Mouse (Mus musculus) ovary, adult 18-20 months (tissue): ENCODE measurements around the gene Plekhm1.
"Not testable (repeated sequence)": the region's sequence is repeated elsewhere in the genome, so short reads cannot be mapped to it uniquely, and the experiment has no call there.

Experiments used
- DNase-seq: peaks from one replicate; pipeline ENCODE4 v3.0.0; 2022; ENCODE audit warnings: low spot score, mixed read lengths

Gene Plekhm1

DNA sequence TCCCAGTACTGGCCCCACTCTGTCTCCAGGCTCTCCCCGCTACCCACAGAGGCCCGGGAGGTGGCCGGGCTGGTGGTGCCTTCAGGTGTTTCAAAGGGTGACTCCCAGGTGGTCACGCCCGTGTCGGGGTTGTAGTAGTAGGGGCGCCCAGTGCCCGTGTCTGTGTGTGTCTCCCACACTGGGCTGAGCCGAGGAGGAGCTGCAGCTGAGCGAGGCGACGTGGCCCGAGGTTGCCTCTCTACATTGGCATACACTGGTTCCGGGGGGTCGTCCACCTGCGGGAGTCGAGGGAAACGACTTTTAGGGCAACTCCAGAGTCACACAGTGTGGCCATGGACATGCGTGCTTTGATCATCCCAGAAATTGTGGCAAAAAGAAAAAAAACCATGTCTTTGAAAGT, 72.4 kb downstream of the Plekhm1 start:
- no peak for DNase-seq

DNA sequence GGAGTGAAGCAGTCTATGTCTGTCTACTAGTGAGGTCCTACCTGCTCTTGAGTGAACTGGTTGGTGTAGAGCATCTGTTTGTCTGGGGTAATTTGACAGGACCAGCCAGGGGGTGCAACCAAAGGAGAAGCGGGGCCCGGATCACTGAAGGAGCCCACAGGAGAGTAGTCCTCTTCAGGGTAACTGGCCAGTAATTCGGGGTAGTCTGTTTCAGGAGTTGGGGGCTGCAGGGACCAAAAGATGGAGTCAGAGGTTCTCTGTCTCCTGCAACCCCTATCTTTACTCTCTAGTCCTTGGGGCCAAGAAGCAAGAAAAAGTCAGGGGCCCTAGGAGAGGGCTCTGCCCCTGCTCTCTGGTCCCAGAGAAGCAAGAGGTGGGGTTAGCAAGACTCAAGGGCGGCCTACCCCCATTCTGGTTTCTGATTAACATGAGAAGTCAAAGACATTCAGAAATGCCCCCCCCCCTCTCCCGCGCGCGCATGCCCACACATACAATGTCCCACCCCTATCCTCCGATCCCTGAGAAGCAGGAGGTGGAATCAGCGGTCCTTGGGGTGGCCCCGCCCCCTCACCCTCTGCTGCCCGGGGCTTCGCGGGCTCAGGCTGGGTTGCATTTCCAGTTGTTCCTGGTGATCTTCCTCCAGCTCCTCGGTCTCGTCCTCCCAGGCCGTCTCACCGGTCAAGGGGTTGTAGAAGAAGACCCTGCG, 72.9 kb downstream of the Plekhm1 start:
- no peak for DNase-seq

DNA sequence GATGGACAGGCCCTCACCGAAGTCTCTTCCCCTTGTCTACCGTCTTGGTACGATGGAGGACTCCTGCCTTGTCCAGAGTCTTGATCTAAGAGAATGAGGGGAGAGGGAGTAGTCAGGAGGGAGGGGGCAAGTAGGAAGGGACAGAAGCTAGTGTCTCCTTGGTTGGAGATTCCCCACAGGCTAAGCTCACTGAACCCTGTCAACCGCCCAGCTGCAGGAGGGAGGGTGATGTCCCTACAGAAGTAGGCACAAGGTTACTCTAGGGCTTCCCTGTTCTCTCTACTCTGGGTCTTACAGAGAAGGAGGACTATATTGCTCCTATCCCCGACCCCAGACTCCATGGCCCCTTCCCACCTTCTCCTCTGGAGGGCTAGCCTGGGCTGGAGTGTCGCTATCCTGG, 73.8 kb downstream of the Plekhm1 start:
- DNase-seq = no peak

DNA sequence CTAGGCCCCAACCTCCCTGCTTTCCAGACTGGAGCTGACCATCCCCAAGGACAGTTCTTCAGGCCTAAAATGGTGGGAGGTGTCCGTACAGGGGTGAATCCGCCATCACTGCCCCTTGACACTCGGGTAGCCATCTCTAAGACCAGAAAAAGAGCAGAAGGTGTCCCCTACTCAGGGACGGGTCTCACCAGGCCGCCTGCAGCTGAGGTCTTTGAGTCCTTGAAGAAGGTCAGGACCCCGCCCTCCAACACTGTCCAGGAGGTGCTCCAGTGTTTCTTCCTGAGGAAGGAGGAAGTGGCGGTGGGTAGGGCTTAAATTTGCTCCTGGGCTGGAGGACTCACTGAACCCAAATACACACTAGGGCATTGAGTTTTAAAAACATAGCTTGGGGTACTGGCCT, 74.4 kb downstream of the Plekhm1 start:
- DNase-seq = no peak

DNA sequence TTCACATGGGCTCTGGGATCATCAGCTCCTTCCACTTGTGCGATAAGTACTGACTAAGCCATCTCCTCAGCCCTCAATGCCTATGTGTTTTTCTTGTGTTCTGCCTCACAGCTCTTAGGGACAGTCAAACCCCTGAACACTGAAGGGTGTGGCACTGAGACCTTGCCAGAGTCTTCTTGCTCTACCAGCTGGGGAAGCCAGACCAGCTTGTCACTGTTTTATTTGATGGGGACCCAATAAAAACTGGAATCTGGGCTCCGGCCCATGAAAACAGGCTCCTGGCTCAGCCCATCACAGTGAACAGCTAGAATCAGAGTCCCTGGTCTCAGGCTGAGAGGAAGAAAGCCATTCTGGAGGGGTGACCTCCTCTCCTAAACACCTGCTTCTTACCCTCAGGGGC, 75.3 kb downstream of the Plekhm1 start:
- no peak for DNase-seq

DNA sequence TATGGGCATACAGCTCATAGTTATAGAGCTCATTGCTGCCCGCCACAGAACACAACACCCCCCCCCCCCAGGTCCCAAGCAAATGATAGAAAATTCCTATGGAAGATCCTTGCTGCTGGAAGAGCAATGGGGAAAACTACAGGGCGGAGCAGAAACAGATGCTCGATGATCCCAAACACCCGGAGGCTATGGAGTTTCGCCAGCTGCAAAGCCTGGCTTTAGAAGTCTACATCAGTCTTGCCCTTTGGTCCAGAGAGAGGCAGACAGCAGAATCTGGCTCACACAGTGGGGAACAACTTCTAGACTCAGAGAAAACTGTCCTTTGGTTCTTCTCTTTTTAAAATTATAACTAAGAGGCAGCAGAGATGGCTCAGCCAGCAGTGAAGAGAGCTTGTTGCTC, 76.9 kb downstream of the Plekhm1 start:
- no peak for DNase-seq

DNA sequence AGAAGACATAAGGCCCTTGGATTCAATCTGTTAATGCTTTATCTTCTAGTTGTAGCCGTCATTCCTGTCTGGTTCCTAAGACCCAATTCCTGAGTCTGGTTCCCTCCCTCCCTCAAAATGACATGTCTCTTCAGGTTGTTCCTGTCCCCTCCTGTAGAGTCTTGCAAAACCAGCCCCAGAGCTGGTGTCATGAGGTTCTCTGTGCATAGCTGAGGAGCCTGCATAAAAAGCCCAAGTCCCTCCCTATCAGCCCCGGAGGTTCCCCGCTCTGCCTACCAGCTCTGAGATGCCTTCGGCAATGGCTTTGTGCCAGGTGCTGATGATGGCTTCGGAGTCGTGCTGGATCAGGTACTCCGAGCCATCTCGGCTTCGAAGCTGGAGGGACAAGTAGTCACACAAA, 77.6 kb downstream of the Plekhm1 start:
- DNase-seq = no peak

DNA sequence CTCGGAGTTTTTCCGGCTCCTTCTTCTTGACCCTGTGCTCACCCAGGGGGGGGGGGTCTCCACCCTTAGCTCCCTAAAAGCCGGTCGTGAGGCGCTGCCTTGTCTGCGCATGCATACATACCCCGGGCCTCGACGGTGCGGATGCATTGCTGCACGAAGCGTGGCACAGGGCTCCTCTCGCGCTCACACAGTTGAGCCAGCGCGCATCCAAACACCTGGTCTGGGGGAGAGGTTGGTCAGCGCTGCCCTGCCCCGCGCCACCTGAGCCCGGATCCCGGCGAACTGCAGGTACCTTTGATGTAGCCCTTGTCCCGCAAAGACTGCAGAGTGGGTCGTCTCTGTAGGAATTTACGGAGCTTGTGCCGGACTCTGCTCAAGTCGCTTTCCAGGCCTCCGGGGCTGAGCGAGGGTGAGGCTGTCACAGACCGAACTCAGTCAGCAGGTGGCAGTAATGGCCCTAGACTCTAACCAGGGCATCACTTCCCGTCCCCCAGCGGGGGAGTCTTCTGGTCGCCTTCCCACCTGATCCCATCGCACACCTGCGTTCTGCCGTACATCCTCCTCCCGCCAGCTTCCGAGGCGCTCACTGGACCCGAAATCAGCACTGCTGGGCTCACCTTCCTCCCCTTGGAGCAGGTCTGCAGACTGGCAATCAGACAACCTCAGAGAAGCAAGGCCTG, 78.6 kb downstream of the Plekhm1 start:
- DNase-seq = no peak

DNA sequence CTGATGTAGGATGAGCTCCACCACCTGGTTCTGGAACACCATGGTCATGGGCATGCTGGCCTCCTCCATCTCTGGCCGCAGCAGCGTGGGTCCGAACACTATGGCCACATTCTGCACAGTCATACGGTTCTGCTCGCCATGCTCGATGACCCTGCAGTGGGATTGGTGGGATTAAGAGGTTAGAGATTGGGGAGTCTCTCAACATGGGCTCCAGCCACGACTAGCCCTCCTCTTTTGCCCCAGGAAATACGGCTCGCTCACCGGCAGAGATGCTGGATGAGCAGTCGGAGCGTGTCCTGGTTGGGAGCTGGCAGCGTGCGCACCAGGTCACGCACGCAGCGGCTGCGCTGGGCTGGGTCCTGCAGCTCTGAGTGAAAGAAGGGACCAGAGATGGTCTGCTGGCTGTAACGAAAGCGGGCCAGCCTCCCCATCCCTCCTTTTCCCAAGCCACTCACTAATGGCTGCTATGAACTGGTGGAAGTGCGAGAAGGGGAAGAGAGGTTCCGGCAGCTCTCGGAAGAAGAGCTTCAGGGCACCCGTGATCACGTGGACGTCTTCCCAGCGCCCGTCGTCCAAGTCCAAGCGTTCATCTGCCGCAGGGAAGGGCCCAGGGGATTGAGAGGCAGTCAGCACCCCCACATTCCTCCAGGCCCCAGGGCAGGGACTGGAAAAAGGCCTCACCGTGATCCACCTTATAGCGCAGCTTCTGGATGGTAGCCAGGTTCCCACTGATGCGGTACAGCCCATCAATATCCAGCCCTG, 79.4 kb downstream of the Plekhm1 start:
- no peak for DNase-seq

DNA sequence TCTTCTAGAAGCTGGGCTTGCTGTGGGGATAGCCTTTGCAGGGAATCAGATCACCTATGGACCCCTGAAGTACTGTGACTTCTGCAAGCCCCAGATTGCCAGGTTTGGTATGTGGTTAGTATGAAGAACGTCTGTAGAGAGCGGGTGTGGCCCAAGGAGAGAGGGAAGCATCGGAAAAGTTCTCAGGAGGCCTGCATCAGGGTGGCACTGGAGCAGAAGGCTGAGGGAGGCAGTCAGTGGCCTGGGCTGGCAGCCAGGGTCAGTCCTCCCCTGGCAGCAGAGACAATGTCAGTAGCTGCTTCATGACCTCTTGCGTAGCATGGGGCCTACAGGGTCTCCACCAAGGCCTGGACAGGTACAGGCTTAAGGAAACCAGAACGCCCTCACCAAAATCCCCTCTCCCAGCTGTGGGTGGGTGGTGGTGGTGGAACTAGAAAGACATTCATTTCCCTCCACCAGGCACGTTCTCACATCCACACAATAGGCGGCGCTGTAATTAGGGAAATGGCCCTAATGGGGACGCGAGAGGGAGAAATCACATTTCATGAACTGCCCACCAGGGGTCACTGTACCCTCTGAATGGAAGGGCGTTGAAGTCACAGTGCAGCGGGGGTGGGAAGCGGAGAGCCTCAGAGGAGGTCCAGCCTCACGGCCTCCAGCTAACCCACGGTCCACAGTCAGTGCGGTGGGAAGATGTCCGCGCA, 80.1 kb downstream of the Plekhm1 start:
- DNase-seq = peak; percentile 48

DNA sequence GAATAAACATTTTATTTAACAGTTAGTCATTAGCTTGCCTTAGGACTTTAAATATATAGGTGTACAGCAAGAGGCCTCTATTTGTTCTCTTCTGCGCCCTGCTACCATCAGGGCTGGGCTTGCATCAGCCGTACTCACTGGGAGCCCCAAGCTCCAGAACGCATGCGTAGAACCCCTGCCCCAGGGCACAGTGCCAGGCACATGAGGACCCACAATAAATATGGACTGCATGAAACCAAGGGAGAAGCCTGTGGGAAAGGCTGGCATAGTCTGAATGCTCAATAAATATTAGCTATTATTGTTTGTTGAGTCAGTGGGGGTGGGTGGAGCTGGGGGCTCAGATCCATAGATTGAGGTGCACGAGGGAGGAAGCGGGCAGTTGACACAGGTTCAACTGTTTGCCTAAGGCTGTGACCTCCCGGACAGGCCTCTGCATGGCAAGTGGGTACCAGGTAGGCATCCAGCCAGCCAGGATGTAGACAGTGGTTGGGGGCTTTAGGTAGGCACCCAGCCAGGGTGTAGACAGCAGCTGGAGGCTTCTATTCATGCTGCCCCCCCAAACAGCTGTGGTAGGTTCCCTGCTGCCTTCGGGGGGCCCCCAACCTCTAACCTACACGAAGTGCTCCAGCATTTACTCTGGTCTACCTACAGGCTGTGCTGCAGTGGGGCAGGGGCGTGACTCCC, 80.8 kb downstream of the Plekhm1 start:
- no peak for DNase-seq

DNA sequence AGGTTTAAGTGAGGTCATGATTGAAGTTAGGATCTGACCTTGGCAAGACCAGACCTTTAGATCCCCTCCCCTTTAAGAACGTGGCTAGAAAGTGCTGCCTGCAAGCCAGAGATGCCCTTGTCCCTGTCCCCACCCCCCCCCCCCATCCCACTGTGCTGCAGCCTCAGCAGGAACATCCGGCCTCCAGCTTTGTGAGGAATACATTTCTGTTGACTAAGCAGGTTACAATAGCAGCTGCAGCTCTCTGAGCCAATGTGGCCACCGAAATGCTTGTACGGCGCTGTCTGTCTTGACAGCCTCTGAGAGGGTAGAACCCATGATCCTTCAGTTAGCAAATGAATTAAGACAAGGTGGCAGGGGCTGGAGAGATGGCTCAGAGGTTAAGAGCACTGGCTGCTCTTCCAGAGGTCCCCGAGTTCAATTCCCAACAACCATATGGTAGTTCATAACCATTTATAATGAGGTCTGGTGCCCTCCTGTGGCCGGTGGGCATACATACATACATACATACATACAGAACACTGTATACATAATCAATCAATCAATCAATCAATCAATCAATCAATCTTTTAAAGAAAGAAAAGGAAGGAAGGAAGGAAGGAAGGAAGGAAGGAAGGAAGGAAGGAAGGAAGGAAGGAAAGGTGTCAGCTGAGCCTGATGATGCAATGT, 81.7 kb downstream of the Plekhm1 start:
- no peak for DNase-seq

DNA sequence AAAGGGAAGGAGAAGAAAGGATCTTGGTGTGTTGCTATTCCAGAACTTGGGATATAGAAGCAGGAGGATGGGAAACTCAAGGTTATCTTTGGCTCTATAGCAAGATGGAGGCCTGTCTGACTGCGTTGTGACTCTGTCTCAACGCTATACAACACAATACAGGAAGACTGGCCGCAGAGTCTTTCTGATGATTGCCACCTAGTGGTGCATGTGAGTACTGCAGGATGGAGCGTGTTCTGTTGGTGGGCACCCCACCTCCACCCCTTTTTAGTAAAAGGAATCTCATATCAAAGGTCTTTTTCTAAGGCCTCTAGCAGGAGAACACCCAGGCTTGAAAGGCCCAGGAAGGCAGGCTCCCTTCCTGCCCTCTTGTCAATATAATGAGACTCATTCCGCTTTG, 85.5 kb downstream of the Plekhm1 start:
- DNase-seq = no peak

DNA sequence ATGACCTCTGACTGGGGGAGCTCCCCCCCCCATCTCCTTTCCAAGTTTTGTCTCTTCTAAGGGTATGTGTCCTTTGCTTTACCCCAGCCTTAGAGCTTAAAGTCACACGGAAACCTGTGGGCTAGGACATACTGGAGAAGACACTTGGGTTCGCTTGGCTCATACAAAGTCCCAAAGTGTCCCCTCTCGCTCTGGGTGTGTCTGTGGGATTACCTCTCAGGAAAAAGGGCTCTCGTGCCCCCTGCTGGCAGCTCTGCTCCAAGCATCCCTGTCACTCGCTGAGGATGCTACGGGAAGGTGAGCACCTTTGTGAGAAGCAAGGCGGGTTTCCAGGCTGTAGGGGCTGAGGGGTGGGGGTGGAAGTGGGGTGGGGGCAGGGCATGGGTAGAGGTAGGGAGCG, 87.3 kb downstream of the Plekhm1 start:
- DNase-seq = no peak

DNA sequence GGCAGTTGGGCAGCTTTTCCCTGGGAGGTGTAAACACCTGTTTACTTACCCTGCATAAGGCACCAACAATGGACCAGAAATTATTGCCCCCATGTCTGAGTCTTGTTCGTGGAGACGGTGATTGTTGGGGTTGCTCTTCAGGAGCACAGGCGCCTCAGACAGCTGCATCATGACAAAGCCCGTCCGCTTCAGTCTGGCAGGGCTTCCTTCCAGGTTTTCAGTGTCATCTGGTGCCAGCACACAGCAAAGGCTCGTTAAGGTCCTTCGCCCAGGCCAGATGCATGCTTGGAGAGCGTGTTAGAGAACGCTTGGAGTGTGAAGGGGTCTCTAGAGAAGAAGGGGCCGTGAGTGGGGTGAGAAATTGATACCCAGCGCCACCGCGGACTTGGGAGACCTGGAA, 87.8 kb downstream of the Plekhm1 start:
- DNase-seq = no peak

DNA sequence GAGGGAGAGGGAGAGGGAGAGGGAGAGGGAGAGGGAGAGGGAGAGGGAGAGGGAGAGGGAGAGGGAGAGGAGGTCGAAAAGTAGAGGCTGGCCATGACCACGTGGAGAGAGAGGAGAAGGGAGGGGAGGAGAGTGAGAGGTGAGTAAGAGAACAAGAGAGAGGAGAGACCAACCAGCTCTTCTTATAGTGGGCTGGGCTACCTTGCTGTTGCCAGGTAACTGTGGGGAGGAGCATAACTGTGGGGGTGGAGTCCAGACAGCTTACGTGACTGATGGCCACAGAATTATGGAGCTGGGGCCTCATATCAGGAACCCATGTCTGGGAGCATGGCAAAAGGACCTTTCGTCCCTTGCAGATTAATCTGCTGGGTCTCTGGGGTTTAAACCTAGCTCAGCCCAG, 89.7 kb downstream of the Plekhm1 start:
- not testable (repeated sequence) for DNase-seq

DNA sequence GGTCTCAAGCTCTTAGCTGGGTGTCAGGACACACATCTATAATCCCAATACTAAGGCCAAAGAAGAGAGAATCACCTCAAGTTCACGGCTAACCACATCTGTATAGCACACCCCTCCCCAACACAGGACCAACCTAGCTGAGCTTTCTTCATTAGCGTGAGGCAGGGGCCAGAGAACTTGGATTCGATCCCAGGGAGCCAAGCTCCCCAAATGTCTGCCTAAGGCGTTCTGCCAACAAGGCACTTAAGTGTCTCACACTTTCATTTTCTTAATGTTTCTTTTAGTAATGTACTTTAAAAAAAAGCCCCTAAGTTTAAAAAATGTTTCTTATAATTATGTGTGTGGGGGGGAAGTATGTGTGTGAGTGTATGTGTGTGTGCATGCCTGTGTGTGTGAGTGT, 91.8 kb downstream of the Plekhm1 start:
- DNase-seq = no peak

DNA sequence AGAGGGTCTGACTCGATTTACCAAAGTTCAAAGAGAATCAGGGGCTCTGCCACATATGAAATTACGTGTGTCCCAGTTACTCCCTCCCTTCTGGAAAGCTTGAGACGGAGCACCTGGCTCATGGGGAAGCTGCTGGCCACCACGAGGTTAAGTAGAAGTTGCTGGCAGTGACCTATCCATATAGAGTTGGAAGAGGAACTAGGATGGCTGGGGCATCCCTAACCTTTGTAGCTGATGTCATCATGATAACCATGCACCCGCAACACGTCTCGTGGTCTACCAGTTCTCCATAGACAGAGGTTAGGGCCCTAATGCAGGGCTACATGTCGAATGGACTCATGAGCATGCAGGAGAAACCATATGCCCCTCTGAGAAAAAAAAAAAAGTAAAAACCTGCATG, 92.3 kb downstream of the Plekhm1 start:
- DNase-seq = no peak

DNA sequence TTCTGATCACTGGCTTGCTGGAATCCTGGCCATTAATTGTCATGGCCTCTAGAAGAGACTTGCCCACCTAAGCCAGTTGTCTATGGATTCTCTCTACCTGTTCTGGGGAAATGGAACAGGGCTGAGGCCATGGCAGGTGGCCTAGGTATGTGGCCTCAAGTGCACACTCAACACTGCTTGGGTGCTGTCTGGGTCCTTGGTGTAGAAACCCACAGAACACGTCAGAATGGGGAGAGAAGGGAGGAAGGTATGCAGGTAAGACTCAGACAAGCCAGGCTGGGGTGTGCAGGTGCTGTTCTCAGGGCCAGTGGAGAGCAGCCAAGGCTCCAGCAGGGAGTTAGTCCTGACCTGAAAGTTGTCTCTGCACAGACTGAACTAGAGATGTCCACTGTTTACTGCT, 94.4 kb downstream of the Plekhm1 start:
- no peak for DNase-seq

DNA sequence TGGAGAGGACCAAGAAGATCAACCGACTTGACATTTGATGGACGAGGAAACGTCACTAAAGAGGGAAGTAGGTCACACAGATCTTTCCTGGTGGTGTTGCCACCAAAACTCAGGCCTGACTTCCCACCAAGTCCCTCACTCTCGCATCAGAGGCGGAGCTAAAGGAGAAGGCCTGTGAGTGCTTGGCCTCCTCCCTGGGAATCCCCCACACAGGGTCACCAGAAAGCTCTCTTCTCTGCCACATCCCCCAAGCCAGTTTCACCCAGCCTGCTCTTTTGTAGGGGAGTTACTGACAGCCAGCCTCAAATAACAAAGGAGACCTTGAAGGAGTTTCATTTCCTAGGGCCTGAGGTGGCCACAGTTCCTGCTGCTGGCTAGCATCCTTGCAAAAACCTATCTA, 97.1 kb downstream of the Plekhm1 start:
- DNase-seq = no peak

DNA sequence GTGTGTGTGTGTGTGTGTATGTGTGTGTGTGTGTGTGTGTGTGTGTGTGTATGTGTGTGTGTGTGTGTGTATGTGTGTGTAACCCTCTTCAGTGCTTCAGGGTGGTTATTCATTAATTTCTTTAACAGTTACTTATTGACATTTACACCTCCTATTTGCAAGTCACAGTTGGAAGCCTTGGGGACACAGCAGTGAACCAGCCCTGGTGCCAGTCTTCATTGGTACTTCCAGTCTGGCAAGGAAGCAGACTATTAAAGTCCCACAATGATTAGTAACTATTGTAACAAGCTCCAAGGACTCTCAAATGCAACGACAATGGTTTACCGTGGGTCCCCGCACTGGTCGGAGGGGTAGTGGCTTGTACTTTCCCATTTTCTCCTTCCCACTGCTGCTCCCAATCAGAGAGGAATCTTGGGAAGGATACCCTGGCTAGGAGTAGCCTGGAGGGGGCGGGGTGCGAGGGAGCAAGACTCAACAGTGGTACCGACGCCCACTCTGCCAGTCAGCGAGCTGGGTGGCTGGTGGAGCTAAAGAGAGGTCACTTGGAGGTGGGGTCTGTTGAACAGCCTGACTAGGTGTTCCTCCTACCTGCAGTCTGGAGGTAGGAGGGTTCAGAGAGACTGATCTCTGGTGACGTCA, 97.6 kb downstream of the Plekhm1 start:
- DNase-seq = no peak
